Mouse (Mus musculus) testis, adult 2 months (tissue): ENCODE results near the gene Adgrg1. TPM values are rescaled to one million over a fixed set of nuclear protein-coding genes. Genes with fewer than 3 reads are reported as not detected.

Experiments
- H3K27ac ChIP-seq: fragments of 200-500 bp; 2 replicates; pipeline ENCODE4 v1.5.1; 2012; ENCODE audit warnings: low read depth, low read length; ENCODE audit not compliant: control insufficient read depth, insufficient read depth
- H3K27me3 ChIP-seq: fragments of 200-500 bp; 2 replicates; pipeline ENCODE4 v1.6.1; 2012; ENCODE audit warnings: mild to moderate bottlenecking, low read length, moderate library complexity; ENCODE audit not compliant: control insufficient read depth, insufficient read depth
- H3K36me3 ChIP-seq: fragments of 200-500 bp; 2 replicates; pipeline ENCODE4 v1.6.1; 2012; ENCODE audit warnings: mild to moderate bottlenecking, low read length; ENCODE audit not compliant: control insufficient read depth, insufficient read depth
- H3K4me1 ChIP-seq: fragments of 200-500 bp; 2 replicates; pipeline ENCODE4 v1.6.1; 2012; ENCODE audit warnings: low read length; ENCODE audit not compliant: control insufficient read depth, insufficient read depth
- H3K4me3 ChIP-seq: fragments of 200-500 bp; 2 replicates; pipeline ENCODE4 v1.5.1; 2012; ENCODE audit warnings: low read depth, mild to moderate bottlenecking, low read length, moderate library complexity, mixed read lengths; ENCODE audit not compliant: control insufficient read depth
- CTCF ChIP-seq: fragments of 200-500 bp; IDR thresholded peaks from 2 replicates; pipeline ENCODE4 v1.5.1; 2012; ENCODE audit warnings: low read depth, mild to moderate bottlenecking, inconsistent platforms, low read length, moderate library complexity; ENCODE audit not compliant: control insufficient read depth, insufficient read depth, insufficient replicate concordance
- POLR2A ChIP-seq: fragments of 200-500 bp; IDR thresholded peaks from 2 replicates; pipeline ENCODE4 v1.6.1; 2012; ENCODE audit warnings: low read depth, mild to moderate bottlenecking, inconsistent platforms, low read length, moderate library complexity; ENCODE audit not compliant: control insufficient read depth
- polyA plus RNA-seq: library from polyadenylated mRNA; depleted of rRNA; stranded (reverse); fragments of >200 nt; gene quantifications from 2 replicates; pipeline ENCODE4 v1.2.3, GENCODE M21; 2012

Gene Adgrg1
- polyA plus RNA-seq, 1 experiment = 62.3 TPM

- H3K27ac ChIP-seq = no peak overlapping the region
- no peaks in the 10 kb centered on the region for H3K36me3 ChIP-seq
- H3K27me3 ChIP-seq = no peaks in the 10 kb centered on the region
- peaks cover 13% of the 10 kb centered on the region for H3K4me1 ChIP-seq
- TF ChIP-seq CTCF (peak; percentile 96), POLR2A (no peak)
- H3K4me3 ChIP-seq = no peak overlapping the region
Observed at GRCm38 (mm10) chr8:95001655-95002054, 27.1 kb downstream of the Adgrg1 start.

GRCm38 (mm10) chr8:95002089-95002655 lies 27.6 kb downstream of the Adgrg1 start:
- no peak overlapping the region for H3K27ac ChIP-seq
- no peak overlapping the region for H3K4me3 ChIP-seq
- no peaks in the 10 kb centered on the region for H3K36me3 ChIP-seq
- no peaks in the 10 kb centered on the region for H3K27me3 ChIP-seq
- TF ChIP-seq CTCF = no peak; the same call in 1 of the 2 replicates
- TF ChIP-seq POLR2A = no peak
- peaks cover 13% of the 10 kb centered on the region for H3K4me1 ChIP-seq

- H3K4me3 ChIP-seq = no peak overlapping the region
- TF ChIP-seq CTCF = no peak
- TF ChIP-seq POLR2A = no peak
- H3K27ac ChIP-seq = no peak overlapping the region
- H3K27me3 ChIP-seq = no peaks in the 10 kb centered on the region
- H3K4me1 ChIP-seq = no peaks in the 10 kb centered on the region
- no peaks in the 10 kb centered on the region for H3K36me3 ChIP-seq
Observed at GRCm38 (mm10) chr8:95012442-95012919, 37.9 kb downstream of the Adgrg1 start.

GRCm38 (mm10) chr8:95015866-95016265 lies 41.3 kb downstream of the Adgrg1 start:
- H3K36me3 ChIP-seq = no peaks in the 10 kb centered on the region
- no peaks in the 10 kb centered on the region for H3K27me3 ChIP-seq
- no peak overlapping the region for H3K4me3 ChIP-seq
- H3K27ac ChIP-seq = no peak overlapping the region
- no peak for TF ChIP-seq POLR2A
- TF ChIP-seq CTCF = no peak
- H3K4me1 ChIP-seq = peaks cover 4% of the 10 kb centered on the region

- H3K36me3 ChIP-seq = no peaks in the 10 kb centered on the region
- no peak overlapping the region for H3K27ac ChIP-seq
- TF ChIP-seq POLR2A (no peak), CTCF (no peak)
- no peak overlapping the region for H3K4me3 ChIP-seq
- no peaks in the 10 kb centered on the region for H3K27me3 ChIP-seq
- H3K4me1 ChIP-seq = peaks cover 4% of the 10 kb centered on the region
Observed at GRCm38 (mm10) chr8:95016684-95017083, 42.1 kb downstream of the Adgrg1 start.

GRCm38 (mm10) chr8:95017451-95017850 lies 42.9 kb downstream of the Adgrg1 start, which contains the start of gene Adgrg3:
Gene Adgrg3, plus strand, starts transcription at chr8:95017692.
- H3K4me1 ChIP-seq = peaks cover 4% of the 10 kb centered on the region
- H3K36me3 ChIP-seq = no peaks in the 10 kb centered on the region
- no peaks in the 10 kb centered on the region for H3K27me3 ChIP-seq
- TF ChIP-seq CTCF (no peak), POLR2A (no peak)
- no peak within 1 kb of the TSS for H3K27ac ChIP-seq
- H3K4me3 ChIP-seq = no peak within 1 kb of the TSS

- Histone ChIP-seq H3K4me1 (peaks cover 4% of the 10 kb centered on the region), H3K27me3 (no peaks in the 10 kb centered on the region), H3K36me3 (no peaks in the 10 kb centered on the region), H3K27ac (no peak overlapping the region), H3K4me3 (no peak overlapping the region)
- TF ChIP-seq CTCF (no peak), POLR2A (no peak)
Observed at GRCm38 (mm10) chr8:95017969-95018635, 43.6 kb downstream of the Adgrg1 start.
